Mouse (Mus musculus) cerebellum, adult 11-12 months (tissue): ENCODE measurements around the gene Smpdl3b.
"Not testable (repeated sequence)": the region's sequence is repeated elsewhere in the genome, so short reads cannot be mapped to it uniquely, and the experiment has no call there.

ENCODE experiments used
- DNase-seq: peaks from one replicate; pipeline ENCODE4 v3.0.0; 2022

Gene Smpdl3b

DNA sequence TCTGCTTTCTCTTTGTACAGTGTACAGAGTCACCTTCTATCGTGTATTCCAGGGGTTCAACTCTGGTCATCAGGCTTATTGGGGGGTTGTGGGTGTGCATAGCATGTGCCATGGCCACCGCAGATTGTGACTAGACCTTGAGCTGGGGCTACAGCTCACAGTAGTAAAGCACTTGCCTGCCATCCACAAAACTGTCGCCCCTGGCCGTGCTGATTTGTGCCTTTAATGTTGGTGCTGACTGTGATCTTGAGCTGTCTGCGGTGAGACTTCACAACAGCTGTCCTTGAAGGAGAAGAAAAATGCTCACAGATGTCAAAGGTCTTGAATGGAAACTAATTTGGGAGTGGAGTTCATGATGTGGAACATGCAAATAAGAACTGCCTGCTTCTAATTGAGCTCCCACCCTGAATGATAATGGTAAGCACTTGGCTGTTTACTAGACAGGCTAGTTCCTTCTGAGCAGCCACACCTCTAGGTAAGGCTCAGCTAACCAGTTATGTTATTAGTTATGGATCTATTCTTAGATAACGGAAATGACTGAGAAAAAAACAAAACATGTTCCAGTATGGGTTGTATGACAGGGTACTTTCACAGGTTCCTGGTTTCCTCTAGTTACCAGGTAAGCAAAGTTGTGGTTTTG lies 21.6 kb upstream of the Smpdl3b start:
- DNase-seq = no peak

DNA sequence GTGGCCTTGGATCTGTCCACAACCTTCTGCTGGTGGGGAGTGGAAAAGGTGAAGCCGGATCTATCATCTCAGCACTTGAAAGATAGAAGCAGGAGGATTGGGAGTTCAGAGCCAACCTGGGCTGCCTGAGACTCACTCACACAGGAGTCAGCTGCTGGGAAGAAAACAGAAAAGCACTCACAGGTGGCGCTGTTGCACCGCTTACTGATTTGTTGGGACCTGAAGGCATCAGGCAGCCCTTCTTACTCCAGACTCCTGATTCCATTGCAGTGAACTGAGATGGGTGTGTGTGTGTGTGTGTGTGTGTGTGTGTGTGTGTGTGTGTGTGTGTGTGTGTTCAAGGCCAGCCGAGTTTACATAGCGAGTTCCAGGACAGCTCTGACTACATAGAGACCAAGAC lies 19.7 kb upstream of the Smpdl3b start:
- DNase-seq = no peak

DNA sequence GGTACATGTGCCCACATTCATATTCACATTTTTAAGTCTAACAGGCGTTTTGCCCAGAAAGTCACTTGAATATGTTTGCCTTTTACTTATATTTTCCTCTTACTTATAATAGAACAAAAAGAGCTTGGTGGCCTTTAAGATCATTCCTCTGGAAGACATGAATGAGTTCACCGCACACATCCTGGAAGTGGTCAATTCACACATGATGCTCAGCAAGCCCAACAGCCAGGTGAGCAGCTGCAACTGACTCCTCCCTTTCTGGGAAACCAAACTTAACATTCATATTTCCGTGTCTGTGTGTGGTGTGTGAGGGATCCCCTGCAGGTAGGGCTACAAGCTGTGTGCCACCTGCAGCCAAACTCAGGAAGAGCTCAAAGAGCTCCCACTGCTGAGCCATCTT lies 17.9 kb upstream of the Smpdl3b start:
- DNase-seq = no peak

DNA sequence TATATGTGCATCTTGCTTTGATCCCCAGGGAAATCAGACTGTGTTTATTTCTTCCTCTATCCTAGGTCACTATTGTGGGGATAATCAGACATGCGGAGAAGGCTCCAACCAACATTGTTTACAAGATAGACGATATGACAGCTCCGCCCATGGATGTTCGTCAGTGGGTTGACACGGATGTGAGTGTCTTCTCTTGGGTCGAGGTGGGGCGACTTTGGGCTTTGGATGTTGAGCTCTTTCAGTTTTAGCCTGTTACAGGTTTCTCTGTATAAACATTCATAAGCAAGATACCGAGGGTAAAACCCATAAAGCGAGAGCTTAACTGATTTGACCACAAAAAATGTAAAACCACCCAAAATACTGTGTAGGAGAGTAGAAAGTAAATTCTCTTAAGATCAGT lies 14.7 kb upstream of the Smpdl3b start:
- DNase-seq = no peak

DNA sequence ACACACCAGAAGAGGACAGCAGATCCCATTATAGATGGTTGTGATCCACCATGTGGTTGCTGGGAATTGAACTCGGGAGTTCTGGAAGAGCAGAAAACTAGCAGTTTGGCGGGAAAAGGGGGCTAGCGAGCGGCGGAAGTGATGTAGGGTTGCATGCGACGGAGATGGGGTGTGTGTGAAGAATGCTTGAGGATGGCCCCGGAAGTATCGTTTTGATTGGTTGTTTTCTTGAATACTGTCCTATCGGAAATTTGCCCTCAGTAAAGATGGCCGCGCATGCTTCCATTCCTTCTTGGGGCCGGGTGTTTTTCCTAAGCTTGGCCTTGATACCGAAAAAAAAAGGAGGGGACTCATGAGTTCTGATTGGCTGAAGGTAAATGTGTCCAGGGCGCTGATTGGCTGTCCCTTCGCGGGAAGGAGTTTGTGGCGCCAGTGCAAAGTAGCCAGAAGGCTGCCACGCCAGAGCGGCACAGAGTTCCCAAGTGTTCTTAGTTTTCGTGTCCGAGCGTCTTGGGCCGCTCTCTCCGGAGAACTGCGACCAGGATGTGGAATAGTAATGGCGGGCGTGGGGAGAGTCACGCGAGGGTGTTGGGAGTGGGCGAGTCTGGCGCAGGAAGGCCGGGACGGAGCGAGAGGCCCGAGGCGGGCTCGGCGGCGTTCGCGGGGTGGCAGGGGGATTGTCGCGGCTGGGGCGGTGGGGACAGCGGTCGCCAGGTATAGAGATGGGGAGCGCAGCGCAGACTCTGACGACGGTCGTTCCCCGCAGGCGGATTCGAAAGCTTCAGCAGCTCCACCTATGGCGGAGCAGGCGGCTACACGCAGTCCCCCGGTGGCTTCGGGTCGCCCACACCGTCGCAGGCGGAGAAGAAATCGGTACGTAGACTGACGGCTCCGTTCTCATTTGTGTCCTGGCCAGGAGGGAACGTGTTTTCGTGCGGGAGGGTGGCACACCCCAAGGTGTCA lies 11.1 kb upstream of the Smpdl3b start, which contains the start of gene Rpa2:
Rpa2 (plus strand) TSS at position 419 of the 963 bp plus-strand sequence.
- peak; percentile 99 for DNase-seq

DNA sequence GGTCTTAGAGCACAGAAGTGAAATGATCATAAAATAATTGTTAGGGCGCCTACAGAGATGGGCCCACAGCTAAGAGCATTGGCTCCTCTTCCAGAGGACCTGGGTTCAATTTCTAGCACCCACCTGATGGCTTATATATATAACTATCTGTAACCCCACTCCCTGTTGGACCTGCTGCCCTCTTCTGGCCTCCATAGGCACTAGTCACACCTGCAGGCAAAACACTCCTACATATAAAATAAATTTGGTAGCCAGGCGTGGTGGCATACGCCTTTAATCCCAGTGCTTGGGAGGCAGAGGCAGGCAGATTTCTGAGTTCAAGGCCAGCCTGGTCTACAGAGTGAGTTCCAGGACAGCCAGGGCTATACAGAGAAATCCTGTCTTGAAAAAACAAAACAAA lies 6.1 kb upstream of the Smpdl3b start:
- DNase-seq = not testable (repeated sequence)

DNA sequence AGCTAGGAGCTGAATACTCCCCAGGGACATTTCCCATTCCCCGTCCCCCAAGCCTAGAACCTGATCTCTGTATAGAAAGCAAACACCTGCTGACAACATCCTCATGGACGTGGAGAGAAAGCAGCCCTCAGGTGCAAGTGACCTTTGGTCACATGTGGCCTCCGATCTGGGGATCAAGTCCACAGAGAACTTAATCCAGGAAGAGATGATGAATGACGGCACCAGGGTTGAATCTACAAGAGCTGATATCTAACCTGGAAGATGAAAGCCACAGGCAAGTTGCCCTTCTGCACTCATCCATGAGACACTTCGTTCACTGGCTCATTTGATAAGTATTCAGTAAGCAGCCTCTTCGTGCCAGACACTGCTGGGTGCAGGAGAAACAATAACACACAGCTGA lies 5.5 kb upstream of the Smpdl3b start:
- DNase-seq = no peak

DNA sequence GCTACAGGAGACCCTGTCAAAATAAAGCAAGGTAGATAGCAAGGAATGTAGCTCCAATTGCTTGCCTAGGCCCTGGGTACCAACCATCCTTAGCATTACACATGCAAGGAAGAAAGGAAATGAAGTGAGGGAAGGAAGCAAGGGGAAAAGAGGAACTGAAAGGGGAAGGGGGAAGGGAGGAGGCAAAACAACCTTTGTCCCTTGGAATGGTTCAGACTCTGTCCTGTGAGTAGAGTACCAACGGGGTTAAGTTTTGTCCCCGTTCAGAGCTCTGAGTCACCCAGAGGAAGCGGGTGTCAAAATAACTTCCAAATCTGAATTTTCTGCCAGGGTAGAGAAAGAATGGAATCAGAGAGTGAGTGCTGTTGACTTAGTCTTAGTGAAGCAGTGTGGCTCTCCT lies 3.2 kb upstream of the Smpdl3b start:
- DNase-seq = no peak

DNA sequence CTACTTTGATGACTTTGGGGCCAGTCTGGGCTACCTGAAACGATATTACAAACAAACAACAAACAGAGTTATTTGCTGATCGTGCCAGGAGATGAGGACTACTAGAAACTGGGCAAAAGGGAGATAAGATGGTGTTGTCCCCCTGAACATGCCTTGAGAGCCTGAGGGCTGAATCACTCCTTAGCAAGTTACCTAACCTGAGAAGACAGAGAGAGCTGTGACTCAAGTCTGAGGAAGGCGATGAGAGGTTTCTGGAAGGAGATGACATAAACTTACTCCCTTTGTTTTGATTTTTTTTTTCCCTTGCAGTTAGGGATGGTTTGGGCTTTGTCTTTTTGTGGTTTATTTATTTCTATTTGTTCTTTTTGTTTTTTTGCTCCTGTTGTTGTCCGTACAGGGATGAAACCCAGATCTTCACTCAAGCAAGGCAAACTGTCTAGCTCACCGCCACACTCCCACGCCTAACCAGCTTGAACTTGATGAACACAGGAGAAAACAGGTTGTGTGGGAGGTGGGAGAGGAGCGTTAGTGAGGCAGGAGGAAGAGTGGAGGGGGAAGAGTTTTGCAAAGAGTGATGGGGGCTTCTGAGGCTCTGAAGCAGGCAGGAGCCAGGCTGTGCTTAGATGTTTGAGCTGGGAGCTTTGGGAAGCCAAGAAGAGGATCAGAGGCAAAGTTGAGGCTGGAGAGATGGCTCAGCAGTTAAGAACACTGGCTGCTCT lies 740 bp upstream of the Smpdl3b start:
- no peak for DNase-seq

DNA sequence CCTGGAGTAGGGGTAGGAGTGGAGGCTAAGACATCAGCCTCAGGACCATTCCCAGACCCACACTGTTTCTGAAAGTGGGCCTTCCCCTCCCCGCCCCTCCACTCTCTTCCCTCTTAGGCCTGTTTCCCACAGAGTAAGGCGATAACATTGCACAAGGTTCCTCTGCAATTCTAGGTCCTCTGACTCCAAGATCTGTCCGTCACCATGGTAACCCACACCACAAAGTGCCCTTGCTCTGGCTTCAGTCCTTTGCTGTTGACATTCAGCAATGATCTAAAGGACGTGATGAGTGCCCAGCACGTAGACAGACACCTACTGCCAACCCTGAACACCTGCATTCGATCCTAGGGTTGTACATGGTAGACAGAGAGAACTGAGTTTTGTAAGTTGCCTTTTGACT lies 4.1 kb downstream of the Smpdl3b start:
- no peak for DNase-seq

DNA sequence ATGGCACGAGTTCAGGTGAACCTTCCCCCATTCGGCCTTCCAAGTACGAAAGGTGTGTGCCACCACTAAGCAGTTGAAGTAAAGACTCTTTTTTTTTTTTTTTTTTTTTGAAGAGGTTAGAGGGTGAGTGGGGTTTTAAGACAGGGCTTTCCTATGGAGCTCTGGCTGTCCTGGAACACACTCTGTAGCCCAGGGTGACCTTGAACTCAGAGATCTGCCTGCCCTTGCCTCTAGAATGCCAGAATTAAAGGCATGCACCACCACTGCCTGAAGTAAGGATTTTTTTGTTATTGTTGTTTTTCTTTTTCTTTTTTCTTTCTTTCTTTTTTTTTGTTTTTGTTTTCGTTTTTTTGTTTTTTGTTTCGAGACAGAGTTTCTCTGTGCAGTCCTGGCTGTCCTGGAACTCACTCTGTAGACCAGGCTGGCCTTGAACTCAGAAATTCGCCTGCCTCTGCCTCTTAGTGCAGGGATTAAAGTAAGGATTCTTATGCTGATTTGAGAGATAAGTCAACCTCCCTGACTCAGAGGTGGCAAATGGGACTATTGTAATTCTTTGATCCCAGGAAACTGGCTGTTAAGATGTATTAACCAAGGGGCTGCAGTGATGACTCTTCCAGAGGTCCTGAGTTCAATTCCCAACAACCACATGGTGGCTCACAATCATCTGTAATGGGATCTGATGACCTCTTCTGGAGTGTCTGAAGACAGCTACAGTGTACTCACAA lies 7.6 kb downstream of the Smpdl3b start:
- DNase-seq = no peak

DNA sequence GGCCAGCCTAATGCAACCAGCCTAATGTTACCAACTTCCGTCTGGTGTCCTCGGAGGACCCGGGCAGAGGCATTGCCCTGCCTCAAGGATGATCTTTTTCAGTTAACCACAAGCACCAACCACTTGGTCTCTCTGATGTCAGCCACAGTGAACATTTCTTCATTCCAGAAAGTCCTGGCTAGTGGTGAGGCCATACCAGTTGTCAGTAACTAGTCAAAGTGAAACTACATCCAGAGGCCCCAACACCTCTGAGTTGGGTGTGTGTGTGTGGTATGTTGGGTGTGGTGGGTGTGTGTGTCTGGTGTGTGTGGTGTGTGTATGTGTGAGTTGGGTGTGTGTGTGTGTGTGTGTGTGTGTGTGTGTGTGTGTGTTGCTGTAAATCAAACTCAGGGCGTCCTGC lies 8.3 kb downstream of the Smpdl3b start:
- DNase-seq = no peak

DNA sequence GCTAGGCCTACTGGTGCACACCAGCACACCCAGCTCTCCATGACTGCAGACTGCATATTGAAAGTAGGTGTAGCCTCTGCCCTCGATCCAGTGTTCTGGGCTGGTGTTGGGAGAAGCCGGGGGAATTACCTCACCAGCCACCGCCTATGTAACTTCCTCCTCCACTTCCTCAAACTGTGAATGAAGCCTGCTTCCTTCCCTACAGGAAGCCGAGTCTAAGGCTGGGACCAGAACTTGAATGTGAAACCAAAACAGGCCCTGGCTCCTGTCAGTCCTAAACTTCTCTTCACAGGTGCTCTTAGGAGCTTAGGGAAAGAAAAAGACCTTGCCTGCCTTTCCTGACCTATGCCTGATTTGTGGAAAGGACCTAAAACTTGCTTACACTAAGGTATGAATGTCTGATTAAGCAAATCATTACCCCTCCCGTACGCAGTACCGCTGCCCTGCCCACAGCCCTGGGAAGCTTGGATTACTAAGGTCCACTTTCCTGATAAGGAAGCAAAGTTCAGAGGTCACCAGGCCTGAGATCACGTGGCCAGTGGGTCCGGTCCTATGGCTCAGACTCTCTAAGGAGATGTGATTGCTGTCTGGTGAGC lies 9.3 kb downstream of the Smpdl3b start:
- no peak for DNase-seq

DNA sequence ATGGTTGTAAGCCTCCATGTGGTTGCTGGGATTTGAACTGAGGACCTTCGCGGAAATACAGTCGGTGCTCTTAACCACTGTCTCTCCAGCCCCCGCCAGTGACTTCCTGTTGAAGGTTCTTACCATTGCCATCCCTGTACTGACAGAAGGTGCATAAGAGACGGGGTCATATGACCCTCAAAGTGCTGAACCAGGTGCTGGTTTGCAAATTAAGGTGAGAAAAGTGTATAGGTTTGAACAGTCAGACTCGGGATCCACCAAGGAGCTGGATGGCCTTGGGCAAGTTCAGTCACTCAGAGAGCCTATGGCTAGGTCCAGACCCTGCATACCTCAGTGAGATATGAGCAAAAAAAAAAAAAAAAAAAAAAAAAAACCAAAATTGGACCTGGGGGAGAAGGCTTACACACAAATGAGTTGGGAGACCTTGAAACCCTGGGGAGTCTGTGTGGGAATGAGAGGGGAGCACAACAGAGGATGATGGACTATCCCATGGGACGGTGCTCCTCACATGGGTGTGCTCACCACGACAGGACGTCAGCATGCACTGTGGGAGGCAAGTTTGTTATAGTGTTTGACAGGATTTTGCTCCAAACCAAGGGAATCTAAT lies 10.0 kb downstream of the Smpdl3b start:
- DNase-seq = no peak

DNA sequence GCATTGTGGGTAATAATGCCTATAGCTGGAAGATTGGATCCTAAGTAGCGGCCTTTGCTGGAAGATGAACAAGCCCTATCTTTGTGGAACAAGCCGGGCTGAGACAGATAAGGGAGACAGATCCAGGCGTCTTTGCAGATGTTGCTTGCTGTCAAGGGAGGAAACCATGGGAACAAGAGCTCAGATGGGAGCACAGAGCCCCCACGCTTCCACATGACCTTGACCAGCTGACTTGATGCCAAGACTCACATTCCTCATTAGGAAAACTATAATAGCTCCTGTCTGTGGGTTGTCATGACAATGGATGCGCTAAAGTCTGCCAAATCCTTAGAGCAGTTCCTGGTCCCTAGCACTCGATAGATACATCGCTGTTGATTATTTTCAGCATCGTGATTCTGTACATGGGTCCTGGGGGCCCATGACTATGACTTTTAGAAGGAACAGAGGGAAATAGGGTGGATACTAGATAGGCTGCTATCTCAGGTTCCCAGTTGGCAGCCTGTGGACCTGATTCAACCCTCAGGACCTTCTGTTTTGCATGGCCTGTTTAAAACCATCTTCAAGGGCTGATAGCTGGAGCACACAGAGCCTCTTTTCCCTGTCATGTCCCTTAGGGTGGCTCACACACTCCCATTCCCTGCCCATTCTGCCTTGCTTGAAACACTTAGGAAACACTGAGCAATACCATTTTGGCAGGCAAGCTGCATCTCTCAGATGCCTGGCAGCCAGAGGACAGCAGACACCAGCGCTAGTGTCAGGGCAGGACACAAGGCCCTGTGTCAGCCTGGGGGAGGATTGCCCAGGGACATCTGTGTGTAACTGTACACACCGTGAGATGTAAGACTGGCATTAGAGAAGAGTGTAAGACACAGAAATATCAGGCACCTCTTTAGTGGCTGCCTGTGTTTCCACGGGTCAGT lies 12.8 kb downstream of the Smpdl3b start:
- no peak for DNase-seq

DNA sequence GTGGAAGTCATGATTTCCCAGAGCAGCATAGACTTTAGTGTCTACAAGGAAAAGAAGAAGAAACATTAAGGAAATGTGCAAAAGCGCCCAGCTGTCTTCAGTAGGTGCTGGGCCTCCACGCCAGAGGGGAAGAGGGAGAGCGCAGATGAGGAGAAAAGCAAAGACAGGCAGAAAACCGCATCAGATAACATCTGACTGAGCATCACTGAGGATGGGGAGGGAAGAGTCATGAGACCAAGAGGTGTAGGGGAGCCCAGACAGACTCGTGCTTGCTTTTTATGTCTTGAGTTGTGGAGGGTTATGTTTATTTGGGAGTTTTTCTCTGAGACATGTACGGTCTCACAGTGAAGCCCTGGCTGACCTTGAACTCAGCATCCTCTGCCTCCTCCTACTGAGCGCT lies 15.6 kb downstream of the Smpdl3b start:
- no peak for DNase-seq

DNA sequence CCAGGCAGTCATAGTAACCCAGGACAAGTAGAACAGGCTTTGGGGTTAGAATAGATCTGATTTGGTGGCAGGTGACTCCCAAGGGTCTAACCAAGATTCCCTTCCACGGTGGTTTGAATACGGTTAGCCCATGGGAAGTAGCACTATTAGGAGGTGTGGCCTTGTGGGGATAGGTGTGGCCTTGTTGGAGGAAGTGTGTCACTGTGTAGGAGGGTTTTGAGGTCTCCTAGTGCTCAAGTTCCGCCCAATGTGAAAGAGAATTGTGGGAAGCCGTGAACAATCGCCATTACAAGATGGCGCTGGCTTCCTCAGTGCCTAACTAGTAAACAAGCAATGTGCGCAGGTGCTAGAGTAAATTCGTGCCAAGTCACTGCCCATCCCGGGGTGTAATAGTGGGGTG lies 19.9 kb downstream of the Smpdl3b start:
- DNase-seq = not testable (repeated sequence)

DNA sequence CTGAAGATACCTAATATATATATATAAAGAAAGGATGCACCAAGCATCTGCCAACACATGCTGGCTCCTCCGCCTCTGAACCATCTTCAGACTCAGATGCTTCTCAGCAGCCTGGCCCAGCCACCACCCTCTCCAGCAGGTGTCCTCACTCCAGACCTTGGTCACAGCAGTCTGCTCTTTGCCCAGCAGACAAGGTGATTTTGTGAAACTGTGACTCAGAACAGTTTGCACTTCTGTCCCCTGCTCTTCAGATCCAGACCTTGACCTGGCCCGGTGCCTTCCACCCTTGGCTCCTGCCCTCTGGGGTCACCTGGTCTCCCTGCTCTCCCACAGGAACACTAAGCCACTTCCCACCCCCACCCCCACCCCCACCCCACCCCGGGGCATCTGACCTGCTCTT lies 21.2 kb downstream of the Smpdl3b start:
- DNase-seq = no peak

DNA sequence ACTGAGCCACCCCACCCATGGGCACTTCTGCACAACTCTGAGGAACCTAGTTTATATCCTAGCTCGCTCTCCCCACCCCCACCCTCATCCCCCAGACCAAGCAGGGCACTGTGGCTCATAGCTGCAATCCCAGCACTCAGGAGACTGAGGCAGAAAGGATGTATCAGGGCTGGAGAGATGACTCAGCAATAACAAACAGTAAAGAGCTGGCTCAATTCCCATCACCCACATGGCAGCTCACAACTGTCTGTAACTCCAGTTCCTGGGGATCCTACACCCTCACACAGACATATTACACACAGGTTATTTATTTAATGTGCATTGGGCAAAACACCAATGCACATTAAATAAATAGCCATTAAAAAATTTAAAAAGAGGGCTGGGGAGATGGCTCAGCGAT lies 21.7 kb downstream of the Smpdl3b start:
- DNase-seq = no peak

DNA sequence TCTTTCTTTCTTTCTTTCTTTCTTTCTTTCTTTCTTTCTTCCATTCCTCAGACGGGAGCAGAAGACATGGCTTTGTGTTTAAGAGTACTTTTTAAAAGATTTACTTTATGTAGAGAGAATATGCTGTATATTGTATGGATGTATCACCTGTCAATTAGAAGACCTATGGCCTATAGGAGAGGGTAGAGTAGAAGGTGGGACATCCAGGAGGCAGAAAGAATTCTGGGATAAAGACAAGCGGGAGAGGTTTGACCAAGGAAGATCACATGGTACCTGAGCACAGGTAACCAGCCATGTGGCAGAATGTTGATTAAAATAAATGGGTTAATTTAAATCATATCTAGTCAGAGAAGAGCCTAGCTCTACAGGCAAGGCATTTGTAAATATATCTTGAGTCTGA lies 22.3 kb downstream of the Smpdl3b start:
- no peak for DNase-seq
